Mouse (Mus musculus) brain, embryonic 14.5 days (tissue): ENCODE measurements around the gene Pop7.

Source experiments
- CTCF ChIP-seq: fragments of 200-500 bp; IDR thresholded peaks from 2 replicates; pipeline ENCODE4 v1.5.1; 2012; ENCODE audit warnings: inconsistent platforms, mild to moderate bottlenecking, moderate library complexity, borderline replicate concordance; ENCODE audit not compliant: insufficient read depth, insufficient read length; ENCODE audit errors: extremely low read depth
- POLR2A ChIP-seq: fragments of 200-500 bp; IDR thresholded peaks from 2 replicates; pipeline ENCODE4 v1.6.1; 2012; ENCODE audit warnings: mild to moderate bottlenecking, inconsistent platforms, borderline replicate concordance; ENCODE audit not compliant: poor library complexity, insufficient read depth, insufficient read length, severe bottlenecking; ENCODE audit errors: extremely low read depth

GRCm38 (mm10) chr5:137524251-137524515 lies 21.9 kb upstream of the Pop7 start:
- TF ChIP-seq CTCF, result no peak
- no peak for TF ChIP-seq POLR2A
